Mouse (Mus musculus) limb, embryonic 13.5 days (tissue): Measurements from ENCODE around the gene Tle4. TPM values are rescaled to one million over a fixed set of nuclear protein-coding genes. Genes with fewer than 3 reads are reported as not detected.

Experiments used
- ATAC-seq: fragments of 200-750 bp; cut with Nextera tagmentation; 2 replicates; pipeline ENCODE4 v1.8.0; 2017; ENCODE audit warnings: low read depth, moderate number of reproducible peaks, moderate TSS enrichment; ENCODE audit not compliant: low FRiP score
- H3K27ac ChIP-seq: fragments of 300-500 bp; sonication (generic); 2 replicates; pipeline ENCODE4 v1.5.1; 2015; ENCODE audit warnings: inconsistent platforms, mild to moderate bottlenecking, moderate library complexity
- H3K27me3 ChIP-seq: fragments of 300-500 bp; sonication (generic); 2 replicates; pipeline ENCODE4 v1.6.1; 2015; ENCODE audit warnings: mild to moderate bottlenecking, inconsistent platforms
- H3K36me3 ChIP-seq: fragments of 300-500 bp; sonication (generic); 2 replicates; pipeline ENCODE4 v1.6.1; 2015; ENCODE audit warnings: inconsistent platforms, mild to moderate bottlenecking, moderate library complexity
- H3K4me1 ChIP-seq: fragments of 300-500 bp; sonication (generic); 2 replicates; pipeline ENCODE4 v1.6.1; 2015; ENCODE audit warnings: inconsistent platforms
- H3K4me2 ChIP-seq: fragments of 300-500 bp; sonication (generic); replicated peaks from 2 replicates; pipeline ENCODE4 v1.6.1; 2015; ENCODE audit warnings: inconsistent platforms, mild to moderate bottlenecking, moderate library complexity
- H3K4me3 ChIP-seq: fragments of 300-500 bp; sonication (generic); 2 replicates; pipeline ENCODE4 v1.5.1; 2015; ENCODE audit warnings: moderate library complexity, mild to moderate bottlenecking, inconsistent platforms
- H3K9ac ChIP-seq: fragments of 300-500 bp; sonication (generic); 2 replicates; pipeline ENCODE4 v1.6.1; 2015; ENCODE audit warnings: mild to moderate bottlenecking, inconsistent platforms
- H3K9me3 ChIP-seq: fragments of 300-500 bp; sonication (generic); 2 replicates; pipeline ENCODE4 v1.6.1; 2016; ENCODE audit warnings: inconsistent platforms
- WGBS: fragments of 180-500 bp; shearing (Covaris S2); methylation state at CpG from one replicate; pipeline ENCODE4 v1.1.7; 2015; 5-methylcytosine and 5-hydroxymethylcytosine counted together
- polyA plus RNA-seq: library from polyadenylated mRNA; unstranded; fragments of >200 nt; fragmentation: Nextera tagmentation; extraction: Ambion mirVana; gene quantifications from 2 replicates; pipeline ENCODE4 v1.2.1, GENCODE M21; 2015

The Tle4 gene
- polyA plus RNA-seq, 1 experiment from 2014 or later, result 19.3 TPM

DNA sequence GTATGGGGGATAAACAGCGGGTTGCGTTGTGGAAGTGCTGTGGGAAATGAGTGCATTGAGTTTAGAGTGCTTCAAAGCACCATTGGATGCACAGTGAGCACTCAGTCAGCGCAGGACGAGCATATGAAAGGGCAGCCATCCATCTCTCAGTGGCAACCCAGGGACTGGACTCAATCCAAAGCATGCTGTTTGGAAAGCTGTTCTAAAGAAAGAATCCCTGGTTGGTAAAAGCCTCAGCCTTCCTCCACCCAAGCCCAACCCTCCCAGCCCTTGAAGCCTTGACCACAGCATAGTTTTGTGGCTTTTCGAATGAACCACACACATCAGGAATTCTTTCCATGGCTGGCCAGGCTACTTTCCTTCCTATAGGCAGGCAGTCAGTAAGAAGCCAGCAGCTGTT is 181.0 kb downstream of the Tle4 start:
- H3K4me2 ChIP-seq, result no peak overlapping the region
- H3K27ac ChIP-seq, result no peak overlapping the region
- peaks cover 5% of the 10 kb centered on the region for H3K27me3 ChIP-seq
- H3K4me1 ChIP-seq, result peaks cover 7% of the 10 kb centered on the region; the same call in 1 of the 2 replicates
- peak; percentile 40; the same call in 1 of the 2 replicates for ATAC-seq
- H3K36me3 ChIP-seq, result no peaks in the 10 kb centered on the region
- 62% methylated on average over 5 of the region's 5 CpGs for WGBS
- H3K9me3 ChIP-seq, result no peaks in the 10 kb centered on the region
- no peak overlapping the region for H3K4me3 ChIP-seq
- H3K9ac ChIP-seq, result no peak overlapping the region

DNA sequence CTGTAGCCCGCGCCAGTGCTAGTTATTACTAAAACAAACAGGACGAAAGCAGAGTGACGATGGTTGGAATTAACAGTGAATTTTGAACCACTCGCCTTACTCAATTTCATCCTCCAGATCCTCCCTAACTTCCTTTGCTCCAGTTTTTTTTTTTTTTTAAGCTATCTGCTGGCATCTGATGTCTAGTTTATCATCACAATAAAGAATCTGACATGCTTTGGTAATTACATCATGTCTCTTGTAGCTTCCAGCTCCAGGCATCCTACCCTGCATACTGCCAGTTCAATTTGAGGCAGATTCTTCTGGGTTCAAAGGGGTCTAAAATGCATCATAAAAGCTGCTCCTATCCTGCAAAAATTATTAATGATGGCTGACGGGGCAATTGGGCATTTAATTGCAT is 181.9 kb downstream of the Tle4 start:
- WGBS, result 66% methylated on average over 6 of the region's 6 CpGs
- ATAC-seq, result no peak
- Histone ChIP-seq H3K4me2 (no peak overlapping the region), H3K36me3 (no peaks in the 10 kb centered on the region), H3K27ac (no peak overlapping the region), H3K4me3 (no peak overlapping the region), H3K27me3 (peaks cover 5% of the 10 kb centered on the region), H3K9me3 (no peaks in the 10 kb centered on the region), H3K9ac (no peak overlapping the region), H3K4me1 (peaks cover 7% of the 10 kb centered on the region; the same call in 1 of the 2 replicates)

DNA sequence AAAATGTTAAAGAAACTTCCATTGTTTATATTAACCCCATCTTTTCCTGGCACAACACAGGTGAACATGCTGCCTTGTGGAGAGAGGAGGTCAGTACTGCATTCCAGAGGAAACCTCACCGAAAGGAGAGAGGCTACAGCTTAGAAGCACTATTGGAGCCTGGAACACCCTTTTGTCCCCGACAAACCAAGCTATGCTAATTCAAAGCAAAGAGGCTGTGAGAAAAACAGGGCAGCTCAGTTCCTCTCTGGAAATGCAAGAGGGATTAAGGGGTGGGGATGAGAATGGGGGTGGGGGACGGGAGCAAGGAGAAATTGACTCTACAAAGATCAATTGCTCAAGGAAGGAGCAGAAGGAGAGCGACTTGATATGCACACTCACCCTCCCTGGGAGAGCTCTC is 182.9 kb downstream of the Tle4 start:
- Histone ChIP-seq H3K27ac (no peak overlapping the region), H3K27me3 (peaks cover 5% of the 10 kb centered on the region), H3K4me3 (no peak overlapping the region), H3K4me2 (no peak overlapping the region), H3K36me3 (no peaks in the 10 kb centered on the region), H3K4me1 (peaks cover 7% of the 10 kb centered on the region; the same call in 1 of the 2 replicates), H3K9me3 (no peaks in the 10 kb centered on the region), H3K9ac (no peak overlapping the region)
- 35% methylated on average over 4 of the region's 4 CpGs for WGBS
- no peak for ATAC-seq

DNA sequence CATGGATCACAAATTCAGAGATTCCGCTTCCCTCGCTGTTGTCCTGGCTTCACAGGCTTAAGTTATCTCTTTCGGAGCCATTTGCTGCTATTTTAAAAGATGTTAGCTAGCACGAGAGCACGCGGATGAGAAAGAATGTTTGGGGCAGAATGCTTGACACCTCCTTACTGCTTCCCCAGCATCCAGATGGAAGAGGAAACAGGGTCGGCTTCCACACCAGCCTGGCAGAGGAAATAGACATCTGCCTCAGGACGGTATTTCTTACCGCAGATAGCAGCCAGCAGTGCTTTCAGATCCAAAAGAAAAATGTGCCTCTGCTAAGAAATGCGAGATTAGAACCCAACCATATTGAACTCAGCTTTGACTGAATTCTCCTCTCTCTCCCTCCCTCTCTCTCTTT is 191.2 kb downstream of the Tle4 start:
- WGBS, result 63% methylated on average over 10 of the region's 10 CpGs
- Histone ChIP-seq H3K27ac (no peak overlapping the region), H3K4me3 (no peak overlapping the region), H3K36me3 (no peaks in the 10 kb centered on the region), H3K4me2 (no peak overlapping the region), H3K9me3 (no peaks in the 10 kb centered on the region), H3K4me1 (no peaks in the 10 kb centered on the region), H3K9ac (no peak overlapping the region), H3K27me3 (no peaks in the 10 kb centered on the region)
- no peak for ATAC-seq
